Mouse (Mus musculus): ENCODE measurements around the gene Gm49776. TPM values are rescaled to one million over a fixed set of nuclear protein-coding genes. Genes with fewer than 3 reads are reported as not detected.

Gm49776 gene
- not detected for polyA plus RNA-seq (2014; fragmentation: Illumina TruSeq; extraction: RNeasy Lipid Tissue Mini Kit (QIAGEN cat#74804); ENCODE audit: low read depth, low replicate concordance)

GRCm38 (mm10) chr16:18258221-18258620 is at the start of gene Gm49776:
Gene Gm49776, minus strand, starts transcription at chr16:18258321.

GRCm38 (mm10) chr16:18289067-18289588 is 31.0 kb upstream of the Gm49776 start, which contains the start of gene Dgcr8:
Gene Dgcr8, minus strand, starts transcription at chr16:18289246.

GRCm38 (mm10) chr16:18248433-18249363 is 9.4 kb downstream of the Gm49776 start, which contains the start of the genes Trmt2a and Ranbp1:
Gene Trmt2a, plus strand, starts transcription at chr16:18248679.
Gene Ranbp1, minus strand, starts transcription at chr16:18248732.

GRCm38 (mm10) chr16:18234671-18235388 is 23.3 kb downstream of the Gm49776 start, which contains the start of gene Zdhhc8:
Gene Zdhhc8, minus strand, starts transcription at chr16:18235136.

GRCm38 (mm10) chr16:18217579-18217978 is 40.5 kb downstream of the Gm49776 start, which contains the start of gene Ccdc188:
Gene Ccdc188, plus strand, starts transcription at chr16:18217879.

Other genes starting within 250 kb of the Gm49776 start
- gene Dgcr6, start 205.5 kb downstream of the Gm49776 start, polyA plus RNA-seq (2014; fragmentation: Illumina TruSeq; extraction: RNeasy Lipid Tissue Mini Kit (QIAGEN cat#74804); ENCODE audit: low read depth, low replicate concordance), result 6.9 TPM
- gene Prodh, start 168.1 kb downstream of the Gm49776 start, polyA plus RNA-seq (2014; fragmentation: Illumina TruSeq; extraction: RNeasy Lipid Tissue Mini Kit (QIAGEN cat#74804); ENCODE audit: low read depth, low replicate concordance), result 0.76 TPM
- not detected for gene Rtn4r, start 130.7 kb downstream of the Gm49776 start, polyA plus RNA-seq (2014; fragmentation: Illumina TruSeq; extraction: RNeasy Lipid Tissue Mini Kit (QIAGEN cat#74804); ENCODE audit: low read depth, low replicate concordance)
- not detected for gene Ccdc188, start 40.4 kb downstream of the Gm49776 start, polyA plus RNA-seq (2014; fragmentation: Illumina TruSeq; extraction: RNeasy Lipid Tissue Mini Kit (QIAGEN cat#74804); ENCODE audit: low read depth, low replicate concordance)
- gene Zdhhc8, start 23.2 kb downstream of the Gm49776 start, polyA plus RNA-seq (2014; fragmentation: Illumina TruSeq; extraction: RNeasy Lipid Tissue Mini Kit (QIAGEN cat#74804); ENCODE audit: low read depth, low replicate concordance), result 0.17 TPM
- 27.0 TPM for gene Trmt2a, start 9.6 kb downstream of the Gm49776 start, polyA plus RNA-seq (2014; fragmentation: Illumina TruSeq; extraction: RNeasy Lipid Tissue Mini Kit (QIAGEN cat#74804); ENCODE audit: low read depth, low replicate concordance)
- 146 TPM for gene Ranbp1, start 9.6 kb downstream of the Gm49776 start, polyA plus RNA-seq (2014; fragmentation: Illumina TruSeq; extraction: RNeasy Lipid Tissue Mini Kit (QIAGEN cat#74804); ENCODE audit: low read depth, low replicate concordance)
- gene Dgcr8, start 30.9 kb upstream of the Gm49776 start, polyA plus RNA-seq (2014; fragmentation: Illumina TruSeq; extraction: RNeasy Lipid Tissue Mini Kit (QIAGEN cat#74804); ENCODE audit: low read depth, low replicate concordance), result 27.5 TPM
- 10.3 TPM for gene Tango2, start 89.8 kb upstream of the Gm49776 start, polyA plus RNA-seq (2014; fragmentation: Illumina TruSeq; extraction: RNeasy Lipid Tissue Mini Kit (QIAGEN cat#74804); ENCODE audit: low read depth, low replicate concordance)
- 0.41 TPM for gene Arvcf, start 89.9 kb upstream of the Gm49776 start, polyA plus RNA-seq (2014; fragmentation: Illumina TruSeq; extraction: RNeasy Lipid Tissue Mini Kit (QIAGEN cat#74804); ENCODE audit: low read depth, low replicate concordance)
- gene Txnrd2, start 168.1 kb upstream of the Gm49776 start, polyA plus RNA-seq (2014; fragmentation: Illumina TruSeq; extraction: RNeasy Lipid Tissue Mini Kit (QIAGEN cat#74804); ENCODE audit: low read depth, low replicate concordance), result 7.4 TPM
- 23.1 TPM for gene Comt, start 168.5 kb upstream of the Gm49776 start, polyA plus RNA-seq (2014; fragmentation: Illumina TruSeq; extraction: RNeasy Lipid Tissue Mini Kit (QIAGEN cat#74804); ENCODE audit: low read depth, low replicate concordance)
- gene Gnb1l, start 240.4 kb upstream of the Gm49776 start, polyA plus RNA-seq (2014; fragmentation: Illumina TruSeq; extraction: RNeasy Lipid Tissue Mini Kit (QIAGEN cat#74804); ENCODE audit: low read depth, low replicate concordance), result 0.41 TPM
- not detected for gene Rtl10, start 240.6 kb upstream of the Gm49776 start, polyA plus RNA-seq (2014; fragmentation: Illumina TruSeq; extraction: RNeasy Lipid Tissue Mini Kit (QIAGEN cat#74804); ENCODE audit: low read depth, low replicate concordance)

Measured in adrenal gland, adult 10 weeks (tissue).